Mouse (Mus musculus) forebrain, embryonic 16.5 days (tissue): ENCODE results near the gene Fmnl3. TPM values are rescaled to one million over a fixed set of nuclear protein-coding genes. Genes with fewer than 3 reads are reported as not detected.

Experiments
- ATAC-seq: fragments of 200-750 bp; cut with Nextera tagmentation; 2 replicates; pipeline ENCODE4 v1.8.0; 2017; ENCODE audit warnings: mild to moderate bottlenecking, moderate library complexity
- H3K27ac ChIP-seq: fragments of 300-500 bp; sonication (generic); 2 replicates; pipeline ENCODE4 v1.5.1; 2014; ENCODE audit warnings: low read length, control low read depth
- H3K27me3 ChIP-seq: fragments of 300-500 bp; sonication (generic); replicated peaks from 2 replicates; pipeline ENCODE4 v1.6.1; 2014; ENCODE audit warnings: low read length; ENCODE audit not compliant: control insufficient read depth, insufficient read depth
- H3K36me3 ChIP-seq: fragments of 300-500 bp; sonication (generic); 2 replicates; pipeline ENCODE4 v1.6.1; 2014; ENCODE audit not compliant: control insufficient read depth, insufficient read depth
- H3K4me1 ChIP-seq: fragments of 300-500 bp; sonication (generic); replicated peaks from 2 replicates; pipeline ENCODE4 v1.6.1; 2014; ENCODE audit warnings: low read length; ENCODE audit not compliant: control insufficient read depth, insufficient read depth
- H3K4me2 ChIP-seq: fragments of 300-500 bp; sonication (generic); 2 replicates; pipeline ENCODE4 v1.6.1; 2014; ENCODE audit warnings: mild to moderate bottlenecking, low read length, control low read depth
- H3K4me3 ChIP-seq: fragments of 300-500 bp; sonication (generic); replicated peaks from 2 replicates; pipeline ENCODE4 v1.5.1; 2014; ENCODE audit warnings: mild to moderate bottlenecking, low read length, control low read depth
- H3K9ac ChIP-seq: fragments of 300-500 bp; sonication (generic); replicated peaks from 2 replicates; pipeline ENCODE4 v1.6.1; 2014; ENCODE audit warnings: low read depth, low read length, control low read depth
- H3K9me3 ChIP-seq: fragments of 300-500 bp; sonication (generic); 2 replicates; pipeline ENCODE4 v1.6.1; 2016; ENCODE audit warnings: low read length; ENCODE audit not compliant: control insufficient read depth
- WGBS: fragments of 180-500 bp; shearing (Covaris S2); extraction: QIAGEN DNeasy Blood & Tissue Kit; methylation state at CpG from one replicate; pipeline ENCODE4 v1.1.7; 2014; 5-methylcytosine and 5-hydroxymethylcytosine counted together
- polyA plus RNA-seq: library from polyadenylated mRNA; unstranded; fragments of >200 nt; fragmentation: Nextera tagmentation; extraction: Ambion mirVana; gene quantifications from 2 replicates; pipeline ENCODE4 v1.2.1, GENCODE M21; 2015

Fmnl3 gene
- polyA plus RNA-seq, 1 experiment from 2014 or later = 10.3 TPM

DNA sequence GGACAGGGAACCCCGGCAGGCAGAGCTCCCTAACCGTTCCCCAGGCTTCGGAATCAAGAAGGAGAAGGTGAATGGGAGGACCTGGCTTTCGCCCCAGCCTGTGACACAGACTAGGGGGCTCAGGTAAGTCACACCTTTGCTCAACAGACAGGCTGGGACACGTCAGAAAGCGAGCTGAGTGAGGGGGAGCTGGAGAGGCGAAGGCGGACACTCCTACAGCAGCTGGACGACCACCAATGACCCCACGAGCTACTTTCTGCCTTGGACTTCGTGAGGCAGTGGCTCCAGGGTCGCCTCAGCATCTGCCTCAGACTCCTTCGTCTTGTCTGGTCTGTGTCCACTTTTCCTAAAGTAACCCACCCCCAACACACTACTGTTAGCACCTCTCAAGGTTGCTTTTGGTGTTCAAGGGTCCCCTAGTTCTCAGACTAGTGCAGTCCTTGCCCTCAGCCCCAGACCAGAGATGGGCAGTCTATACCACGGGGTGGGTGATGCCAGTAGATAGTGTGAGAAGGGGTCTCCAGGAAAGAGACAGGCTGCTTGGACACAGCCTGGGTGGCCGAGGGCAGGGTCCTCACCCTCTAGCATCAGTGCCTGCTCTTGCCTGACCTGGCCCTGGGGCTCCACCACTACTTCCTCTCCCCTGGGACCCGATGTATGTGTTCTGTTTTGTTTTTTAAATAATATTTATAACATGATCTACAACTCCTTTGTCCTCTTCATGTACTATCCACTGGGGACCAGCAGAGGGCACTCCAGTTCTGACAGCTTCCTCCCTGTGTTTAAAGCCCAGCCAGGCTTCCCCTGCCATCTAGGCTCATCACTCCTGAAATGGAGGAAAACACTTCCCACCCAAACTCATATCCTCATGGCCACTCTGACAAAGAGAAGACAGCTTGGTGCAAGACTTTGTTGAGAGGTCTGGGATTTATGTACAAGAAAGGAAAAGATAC lies 53.7 kb downstream of the Fmnl3 start:
- H3K36me3 ChIP-seq = peaks cover 29% of the 10 kb centered on the region
- peak overlapping the region; percentile 3; the same call in 1 of the 2 replicates for H3K9ac ChIP-seq
- WGBS = 83% methylated on average over 16 of the region's 16 CpGs
- no peaks in the 10 kb centered on the region for H3K4me1 ChIP-seq
- no peaks in the 10 kb centered on the region for H3K27me3 ChIP-seq
- no peak overlapping the region for H3K4me3 ChIP-seq
- ATAC-seq = peak; percentile 66
- peak overlapping the region; percentile 67 for H3K27ac ChIP-seq
- H3K9me3 ChIP-seq = no peaks in the 10 kb centered on the region
- H3K4me2 ChIP-seq = no peak overlapping the region

DNA sequence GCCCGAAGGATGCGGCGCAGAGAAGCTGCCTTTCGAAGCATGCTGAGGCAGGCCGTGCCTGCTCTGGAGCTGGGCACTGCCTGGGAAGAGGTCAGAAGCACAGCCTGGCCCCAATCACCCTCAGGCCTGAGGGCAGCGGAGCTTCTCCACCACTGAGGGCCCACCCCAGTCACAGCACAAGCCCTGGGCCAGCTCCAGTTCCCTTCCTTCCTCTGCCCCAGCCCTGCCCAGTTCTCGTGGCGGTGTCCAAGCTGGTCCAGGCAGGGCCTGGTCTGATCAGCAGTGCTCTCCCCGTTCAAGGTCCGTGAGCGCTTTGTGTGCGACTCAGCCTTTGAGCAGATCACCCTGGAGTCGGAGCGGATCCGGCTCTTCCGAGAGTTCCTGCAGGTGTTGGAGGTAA lies 55.4 kb downstream of the Fmnl3 start:
- Histone ChIP-seq H3K4me1 (no peaks in the 10 kb centered on the region), H3K4me3 (no peak overlapping the region), H3K9ac (no peak overlapping the region), H3K27me3 (no peaks in the 10 kb centered on the region), H3K36me3 (peaks cover 40% of the 10 kb centered on the region), H3K9me3 (no peaks in the 10 kb centered on the region), H3K4me2 (no peak overlapping the region), H3K27ac (no peak overlapping the region)
- ATAC-seq = no peak
- 94% methylated on average over 16 of the region's 16 CpGs for WGBS

DNA sequence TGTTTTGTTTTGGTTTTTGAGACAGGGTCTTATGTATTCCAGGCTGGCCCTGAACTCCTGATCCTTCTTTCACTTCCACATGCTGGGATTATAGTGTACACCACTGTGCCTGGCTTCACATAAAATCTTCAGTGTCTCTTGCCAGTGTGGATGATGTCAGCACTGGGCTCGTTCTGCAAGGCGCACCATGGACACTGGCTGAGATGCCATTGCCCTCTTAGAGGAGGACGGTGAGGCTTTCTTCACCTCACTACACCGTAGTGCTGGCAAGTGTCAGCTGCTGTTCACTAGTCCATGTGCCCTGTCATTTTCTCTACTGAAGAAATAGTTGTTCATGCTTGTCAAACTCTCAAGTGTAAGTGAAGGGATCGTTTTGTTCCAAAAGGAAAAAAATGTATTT lies 59.7 kb downstream of the Fmnl3 start:
- Histone ChIP-seq H3K4me1 (no peaks in the 10 kb centered on the region), H3K36me3 (peaks cover 65% of the 10 kb centered on the region), H3K27me3 (no peaks in the 10 kb centered on the region), H3K9me3 (no peaks in the 10 kb centered on the region), H3K9ac (no peak overlapping the region), H3K4me2 (no peak overlapping the region), H3K4me3 (no peak overlapping the region), H3K27ac (no peak overlapping the region)
- ATAC-seq = no peak
- WGBS = 95% methylated on average over 5 of the region's 5 CpGs

DNA sequence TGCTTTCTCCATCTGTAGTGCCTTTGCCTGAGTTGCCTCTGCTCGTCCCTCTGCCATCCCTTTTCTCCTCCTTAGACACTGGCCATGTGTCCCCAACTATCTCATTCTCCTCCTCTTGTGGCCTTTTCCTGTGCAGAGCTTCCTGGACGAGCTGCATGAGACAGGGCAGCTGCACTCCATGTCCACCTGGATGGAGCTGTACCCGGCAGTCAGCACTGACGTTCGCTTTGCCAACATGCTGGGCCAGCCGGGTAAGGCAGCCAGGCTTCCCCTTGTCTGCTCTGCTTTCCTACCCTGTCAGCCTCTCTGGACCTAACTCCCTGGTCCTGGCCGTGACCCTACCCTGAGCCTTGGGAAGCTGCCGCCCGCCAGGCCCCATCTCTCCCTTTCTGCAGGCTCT lies 60.7 kb downstream of the Fmnl3 start:
- Histone ChIP-seq H3K9me3 (no peaks in the 10 kb centered on the region), H3K27me3 (no peaks in the 10 kb centered on the region), H3K4me2 (no peak overlapping the region), H3K4me1 (no peaks in the 10 kb centered on the region), H3K36me3 (peaks cover 65% of the 10 kb centered on the region), H3K27ac (no peak overlapping the region), H3K9ac (no peak overlapping the region), H3K4me3 (no peak overlapping the region)
- WGBS = 92% methylated on average over 9 of the region's 9 CpGs
- no peak for ATAC-seq

DNA sequence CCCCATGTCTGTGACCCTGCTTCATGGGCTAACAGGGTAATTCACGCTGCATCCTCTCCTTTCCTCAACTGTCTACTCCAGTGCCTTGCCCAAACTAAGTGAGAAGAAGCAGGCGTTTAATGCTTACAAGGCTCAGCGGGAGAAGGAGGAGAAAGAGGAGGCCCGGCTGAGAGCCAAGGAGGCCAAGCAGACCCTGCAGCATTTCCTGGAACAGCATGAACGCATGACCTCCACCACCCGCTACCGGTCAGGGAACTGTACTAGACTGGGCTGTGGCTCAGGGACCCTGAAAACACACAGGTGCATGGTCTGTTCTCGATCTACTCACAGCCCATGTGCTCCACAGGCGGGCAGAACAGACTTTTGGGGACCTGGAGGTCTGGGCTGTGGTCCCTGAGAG lies 62.8 kb downstream of the Fmnl3 start:
- H3K9ac ChIP-seq = no peak overlapping the region
- H3K9me3 ChIP-seq = no peaks in the 10 kb centered on the region
- H3K4me3 ChIP-seq = no peak overlapping the region
- WGBS = 86% methylated on average over 9 of the region's 9 CpGs
- no peaks in the 10 kb centered on the region for H3K27me3 ChIP-seq
- ATAC-seq = no peak
- no peak overlapping the region for H3K4me2 ChIP-seq
- H3K36me3 ChIP-seq = peaks cover 64% of the 10 kb centered on the region
- H3K4me1 ChIP-seq = no peaks in the 10 kb centered on the region
- H3K27ac ChIP-seq = no peak overlapping the region

DNA sequence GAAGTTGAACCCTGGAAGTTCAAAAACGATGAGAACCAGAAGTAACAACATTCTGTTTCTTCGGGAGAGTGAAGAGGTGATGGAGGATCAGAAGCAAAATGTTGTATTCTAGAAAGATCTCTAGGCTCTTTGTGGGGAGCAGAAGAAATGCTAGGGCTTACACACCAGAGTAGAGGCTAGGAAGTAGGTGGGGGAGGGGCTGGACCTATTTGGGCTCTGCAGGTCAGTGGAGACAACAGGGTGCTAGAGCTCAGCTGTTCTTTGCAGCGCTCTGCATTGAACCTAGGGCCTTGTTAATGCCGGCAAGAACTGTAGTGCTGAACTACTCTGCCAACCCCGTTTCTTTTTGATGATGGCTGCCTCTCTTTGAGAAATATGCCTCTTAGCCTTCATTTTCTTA lies 74.1 kb downstream of the Fmnl3 start:
- ATAC-seq = no peak
- Histone ChIP-seq H3K9ac (0 out of 2 replicates have a peak overlapping the region, but pooled peaks have one; percentile 3), H3K27ac (peak overlapping the region; percentile 24; the same call in 1 of the 2 replicates), H3K4me2 (peak overlapping the region; percentile 48), H3K27me3 (no peaks in the 10 kb centered on the region), H3K36me3 (no peaks in the 10 kb centered on the region), H3K4me3 (peak overlapping the region; percentile 74), H3K9me3 (no peaks in the 10 kb centered on the region), H3K4me1 (peaks cover 20% of the 10 kb centered on the region)
- 38% methylated on average over 5 of the region's 5 CpGs for WGBS

DNA sequence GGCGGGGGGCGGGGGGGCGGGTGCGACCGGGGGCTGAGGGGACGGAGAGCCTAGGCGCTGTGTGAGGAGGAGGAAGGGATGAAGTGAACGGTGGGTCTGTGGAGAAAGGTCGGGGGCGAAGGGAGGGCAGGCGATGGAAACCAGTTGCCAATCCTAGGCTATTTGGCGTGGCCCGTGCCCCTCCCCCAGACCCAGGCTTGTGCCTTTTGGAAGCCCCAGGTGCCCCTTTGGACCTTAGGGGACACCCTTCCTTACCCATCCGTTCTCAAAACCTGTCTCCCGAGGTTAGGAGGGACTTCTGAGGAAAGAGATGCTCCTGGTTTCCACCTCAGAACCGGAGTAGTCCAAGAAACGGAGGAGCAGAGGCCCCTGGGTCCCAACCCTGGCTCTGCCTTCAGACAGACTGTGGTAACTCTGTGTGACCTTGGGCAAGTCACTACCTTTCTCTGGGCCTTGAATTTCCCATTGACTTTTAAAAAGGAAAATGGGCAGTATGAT lies 74.7 kb downstream of the Fmnl3 start, which contains the start of gene Fam186b:
Gene Fam186b, minus strand, starts transcription at position 405 of the 498 bp plus-strand sequence.
- H3K9me3 ChIP-seq = no peaks in the 10 kb centered on the region
- H3K27ac ChIP-seq = peak within 1 kb of the TSS; percentile 93
- WGBS = 1% methylated on average over 17 of the region's 17 CpGs
- H3K9ac ChIP-seq = peak within 1 kb of the TSS; percentile 78
- H3K27me3 ChIP-seq = no peaks in the 10 kb centered on the region
- H3K4me1 ChIP-seq = peaks cover 20% of the 10 kb centered on the region
- H3K4me3 ChIP-seq = peak within 1 kb of the TSS; percentile 74
- ATAC-seq = peak; percentile 43
- peak within 1 kb of the TSS; percentile 48 for H3K4me2 ChIP-seq
- no peaks in the 10 kb centered on the region for H3K36me3 ChIP-seq

DNA sequence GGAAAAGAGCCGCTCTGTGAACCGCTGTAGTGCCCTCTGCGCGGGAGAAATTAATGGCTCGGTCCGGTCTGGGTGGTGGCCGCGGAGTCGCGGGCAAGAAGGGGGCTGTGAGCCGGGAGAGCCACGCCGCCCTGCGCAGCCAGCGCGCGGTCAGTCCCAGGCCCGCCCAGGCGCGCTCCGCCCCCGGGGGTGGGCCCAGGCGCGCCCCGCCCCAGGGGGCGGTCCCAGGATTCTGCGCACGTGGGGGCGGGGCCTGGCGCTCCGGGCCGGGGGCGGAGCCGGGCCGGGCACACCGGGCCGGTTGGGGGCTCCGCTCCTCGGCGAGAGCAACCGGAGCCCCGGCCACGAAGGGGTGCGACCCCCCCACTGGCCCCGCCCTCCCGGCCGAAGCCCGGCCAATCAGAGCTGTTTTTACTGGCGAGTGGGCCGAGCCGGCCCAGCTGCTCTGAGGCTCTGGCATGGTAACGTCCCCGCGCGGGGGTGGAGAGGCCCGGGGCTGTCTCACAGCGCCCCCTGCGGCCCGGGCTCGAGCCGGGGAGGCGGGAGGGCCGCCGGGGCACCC lies 75.4 kb downstream of the Fmnl3 start, which contains the start of gene Prpf40b:
Gene Prpf40b, plus strand, starts transcription at position 275 of the 562 bp plus-strand sequence.
- no peaks in the 10 kb centered on the region for H3K9me3 ChIP-seq
- no peaks in the 10 kb centered on the region for H3K36me3 ChIP-seq
- peak within 1 kb of the TSS; percentile 78 for H3K9ac ChIP-seq
- peak within 1 kb of the TSS; percentile 74 for H3K4me3 ChIP-seq
- peaks cover 20% of the 10 kb centered on the region for H3K4me1 ChIP-seq
- 0% methylated on average over 38 of the region's 64 CpGs for WGBS
- peak within 1 kb of the TSS; percentile 93 for H3K27ac ChIP-seq
- peak; percentile 95 for ATAC-seq
- H3K27me3 ChIP-seq = no peaks in the 10 kb centered on the region
- peak within 1 kb of the TSS; percentile 48 for H3K4me2 ChIP-seq

DNA sequence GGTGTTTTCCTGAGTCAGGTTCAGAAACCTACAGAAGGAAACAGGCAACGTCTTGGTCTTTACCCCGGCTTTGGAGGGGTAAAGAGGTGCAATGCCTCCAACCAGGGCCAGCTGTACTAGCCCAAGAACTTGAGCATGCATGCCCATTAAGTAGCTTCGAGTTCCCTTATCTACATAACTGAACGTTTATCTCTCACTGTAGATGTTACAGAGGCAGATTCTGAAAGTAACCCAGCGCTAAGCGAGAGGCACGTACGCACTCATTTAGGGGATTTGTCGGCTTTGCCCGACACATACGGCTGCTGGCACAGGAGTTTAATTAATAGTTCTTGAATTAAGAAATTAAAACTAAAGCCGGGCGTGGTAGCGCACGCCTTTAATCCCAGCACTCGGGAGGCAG lies 76.0 kb downstream of the Fmnl3 start:
- 26% methylated on average over 16 of the region's 16 CpGs for WGBS
- no peaks in the 10 kb centered on the region for H3K9me3 ChIP-seq
- H3K27me3 ChIP-seq = no peaks in the 10 kb centered on the region
- peak overlapping the region; percentile 78 for H3K9ac ChIP-seq
- peak overlapping the region; percentile 48 for H3K4me2 ChIP-seq
- ATAC-seq = no peak
- H3K27ac ChIP-seq = peak overlapping the region; percentile 93
- no peaks in the 10 kb centered on the region for H3K36me3 ChIP-seq
- peaks cover 20% of the 10 kb centered on the region for H3K4me1 ChIP-seq
- peak overlapping the region; percentile 74 for H3K4me3 ChIP-seq
